Mouse (Mus musculus) embryonic fibroblast, embryonic 13.5 days (primary cell): ENCODE results near the gene Mrps7. TPM values are rescaled to one million over a fixed set of nuclear protein-coding genes. Genes with fewer than 3 reads are reported as not detected.

ENCODE experiments used
- H3K27ac ChIP-seq: 2 replicates; pipeline ENCODE4 v1.5.1; 2012; ENCODE audit warnings: low read length, control low read depth, inconsistent platforms; ENCODE audit not compliant: insufficient read depth
- H3K4me1 ChIP-seq: 2 replicates; pipeline ENCODE4 v1.6.1; 2011; ENCODE audit warnings: low read length; ENCODE audit not compliant: control insufficient read depth, insufficient read depth
- H3K4me3 ChIP-seq: 2 replicates; pipeline ENCODE4 v1.5.1; 2011; ENCODE audit warnings: mild to moderate bottlenecking, control low read depth, low read length; ENCODE audit not compliant: insufficient read depth
- CTCF ChIP-seq: IDR thresholded peaks from 2 replicates; pipeline ENCODE4 v1.5.1; 2011; ENCODE audit warnings: mild to moderate bottlenecking, control low read depth, low read length, moderate library complexity, borderline replicate concordance; ENCODE audit not compliant: insufficient read depth
- POLR2A ChIP-seq: IDR thresholded peaks from 2 replicates; pipeline ENCODE4 v1.6.1; 2011; ENCODE audit warnings: low read depth, mild to moderate bottlenecking, control low read depth, low read length, moderate library complexity
- polyA plus RNA-seq: library from polyadenylated mRNA; stranded (reverse); fragments of >200 nt; gene quantifications from 2 replicates; pipeline ENCODE4 v1.2.4, GENCODE M21; 2011; ENCODE audit warnings: low read depth; ENCODE audit not compliant: missing spikeins, insufficient read length

Mrps7 gene
- polyA plus RNA-seq, 1 experiment, result 31.0 TPM

DNA sequence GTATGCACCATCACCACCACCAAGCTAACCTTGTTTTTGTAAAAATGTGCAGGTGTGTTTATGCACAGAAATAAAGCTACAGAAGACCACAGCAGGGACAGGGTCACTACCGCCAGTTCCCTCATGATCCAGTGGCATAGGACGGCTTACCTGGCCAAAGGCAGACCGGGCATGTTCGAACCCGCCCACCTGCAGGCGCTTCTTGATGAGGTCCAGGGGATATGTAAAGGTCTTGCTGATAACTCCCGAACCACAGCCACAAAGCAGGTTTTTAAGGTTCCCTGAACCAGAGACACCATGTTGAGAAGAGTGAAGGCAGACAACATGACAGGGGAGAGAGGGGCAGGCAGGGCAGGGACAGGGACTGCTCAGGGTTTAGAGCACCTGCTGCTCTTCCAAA lies 12.6 kb downstream of the Mrps7 start:
- H3K4me3 ChIP-seq, result no peak overlapping the region
- H3K27ac ChIP-seq, result no peak overlapping the region
- no peaks in the 10 kb centered on the region for H3K4me1 ChIP-seq
- TF ChIP-seq POLR2A, result no peak
- no peak for TF ChIP-seq CTCF

DNA sequence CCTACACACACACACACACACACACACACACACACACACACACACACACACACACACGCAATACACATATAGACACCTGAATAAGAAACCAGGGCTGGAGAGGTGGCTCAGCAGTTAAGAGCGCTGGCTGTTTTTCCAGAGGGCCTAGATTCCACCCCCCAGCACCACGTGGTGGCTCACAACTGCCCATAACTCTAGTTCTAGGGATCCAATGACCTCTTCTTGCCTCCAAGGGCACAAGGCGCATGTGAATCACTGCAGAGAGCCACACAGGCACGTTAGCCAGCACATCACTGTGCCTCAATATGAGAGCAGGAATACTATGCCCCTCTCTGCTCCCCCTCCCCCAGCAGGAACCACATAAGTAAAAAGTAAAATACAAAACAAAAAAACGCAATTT lies 13.2 kb downstream of the Mrps7 start:
- Histone ChIP-seq H3K27ac (no peak overlapping the region), H3K4me1 (no peaks in the 10 kb centered on the region), H3K4me3 (no peak overlapping the region)
- TF ChIP-seq CTCF (no peak), POLR2A (no peak)

GRCm38 (mm10) chr11:115618001-115618400 lies 14.3 kb downstream of the Mrps7 start:
- no peak overlapping the region for H3K27ac ChIP-seq
- TF ChIP-seq POLR2A (no peak), CTCF (no peak)
- no peak overlapping the region for H3K4me3 ChIP-seq
- no peaks in the 10 kb centered on the region for H3K4me1 ChIP-seq

GRCm38 (mm10) chr11:115618732-115619516 lies 15.2 kb downstream of the Mrps7 start:
- Histone ChIP-seq H3K27ac (no peak overlapping the region), H3K4me1 (no peaks in the 10 kb centered on the region)
- no peak for TF ChIP-seq POLR2A
- no peak for TF ChIP-seq CTCF

DNA sequence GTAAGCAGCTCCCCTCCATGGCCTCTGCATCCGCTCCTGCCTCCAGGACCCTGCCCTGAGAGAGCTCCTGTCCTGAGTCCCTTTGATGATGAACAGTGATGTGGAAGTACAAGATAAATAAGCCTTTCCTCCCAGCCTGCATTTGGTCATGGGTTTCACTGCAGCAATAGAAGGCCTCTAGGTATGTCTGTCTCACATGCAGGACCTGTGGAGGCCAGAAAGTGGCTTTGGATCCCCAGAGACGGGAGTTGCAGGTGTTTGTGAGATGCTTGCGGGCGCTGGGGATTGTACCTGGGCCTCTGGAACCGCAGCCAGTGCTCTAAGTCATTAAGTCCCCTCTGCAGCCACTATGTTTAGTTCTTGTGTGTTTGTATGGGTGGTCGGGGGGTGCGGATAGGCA lies 16.2 kb downstream of the Mrps7 start:
- no peak overlapping the region for H3K27ac ChIP-seq
- no peaks in the 10 kb centered on the region for H3K4me1 ChIP-seq
- TF ChIP-seq CTCF (no peak), POLR2A (no peak)
- no peak overlapping the region for H3K4me3 ChIP-seq

More at GRCm38 (mm10) chr11:115618732-115619516, 15.2 kb downstream of the Mrps7 start:
- no peak overlapping the region for H3K4me3 ChIP-seq

DNA sequence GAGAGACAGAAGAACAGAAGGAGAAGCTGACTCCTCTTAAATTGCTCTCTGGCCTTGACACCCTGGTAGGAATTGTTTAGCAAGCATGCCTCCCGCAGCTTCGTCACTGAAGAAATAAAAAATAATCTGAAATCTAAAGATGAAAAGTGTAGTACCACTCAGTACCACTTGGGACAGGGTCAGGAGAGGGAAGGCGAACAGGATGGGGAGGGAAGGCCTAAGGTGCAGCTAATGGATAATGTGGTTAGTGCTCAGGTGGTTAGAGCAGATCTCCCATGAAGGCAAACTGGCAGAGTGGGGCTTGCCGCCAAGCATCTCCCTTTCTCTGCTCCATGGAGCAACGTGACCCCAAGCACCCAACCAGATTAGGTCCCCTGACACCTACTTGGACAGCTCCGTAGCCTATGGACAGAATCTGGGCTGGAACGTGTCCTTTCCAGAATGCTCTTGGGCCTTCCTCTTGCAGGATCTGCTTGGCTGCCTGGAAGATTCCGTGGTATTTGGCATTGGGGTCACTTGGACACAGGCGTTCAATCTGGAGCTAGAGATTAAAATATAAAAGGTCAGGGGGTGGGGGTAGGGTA lies 19.9 kb downstream of the Mrps7 start:
- Histone ChIP-seq H3K4me3 (no peak overlapping the region), H3K27ac (no peak overlapping the region), H3K4me1 (no peaks in the 10 kb centered on the region)
- TF ChIP-seq CTCF (peak; percentile 10; the same call in 1 of the 2 replicates), POLR2A (no peak)

- Histone ChIP-seq H3K4me3 (no peak overlapping the region), H3K27ac (no peak overlapping the region), H3K4me1 (no peaks in the 10 kb centered on the region)
- TF ChIP-seq CTCF (no peak), POLR2A (no peak)
Observed at GRCm38 (mm10) chr11:115625877-115626276, 22.2 kb downstream of the Mrps7 start.

- no peak overlapping the region for H3K27ac ChIP-seq
- H3K4me3 ChIP-seq, result peak overlapping the region; percentile 69
- TF ChIP-seq CTCF (no peak), POLR2A (no peak)
- H3K4me1 ChIP-seq, result no peaks in the 10 kb centered on the region
Observed at GRCm38 (mm10) chr11:115626824-115627616, 23.3 kb downstream of the Mrps7 start.

DNA sequence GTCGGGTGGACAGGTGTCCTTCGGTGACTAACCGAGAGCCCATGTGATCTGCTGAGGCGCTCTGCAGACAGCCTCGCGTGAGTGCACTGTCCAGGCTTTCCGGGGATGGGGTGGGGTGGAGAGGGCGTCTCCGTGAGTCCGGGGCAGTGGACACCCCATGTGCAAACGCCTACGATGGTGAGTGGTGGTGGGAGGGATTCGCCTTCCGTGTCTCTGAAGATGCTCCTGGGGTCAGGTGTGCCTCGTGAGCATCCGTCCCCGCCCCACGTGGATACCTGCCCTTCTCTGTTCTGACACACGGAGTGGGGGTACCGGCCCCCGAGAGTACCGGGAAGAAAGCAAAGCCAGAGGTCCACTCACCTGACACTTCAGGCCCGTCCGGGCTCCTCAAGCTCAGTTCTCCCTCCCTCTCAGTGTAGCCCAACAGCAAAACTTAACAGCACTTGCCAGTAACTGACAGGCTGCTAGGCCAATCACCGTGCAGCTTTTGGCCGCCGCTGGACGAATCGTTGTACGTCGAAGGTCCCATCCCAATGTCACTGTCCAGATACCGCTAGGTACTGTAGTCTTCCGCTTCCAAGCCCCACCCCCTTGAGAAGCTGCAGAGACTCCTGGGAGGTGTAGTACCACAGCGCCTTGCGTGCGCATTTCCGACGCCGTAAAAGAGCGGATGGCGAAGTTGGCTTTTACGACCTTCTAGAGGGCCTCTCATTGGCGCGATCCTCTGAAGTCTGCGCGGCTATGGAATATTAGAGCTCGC lies 24.2 kb downstream of the Mrps7 start, which contains the start of gene Slc25a19:
Gene Slc25a19 (minus strand): TSS at position 591 of the 760 bp plus-strand sequence.
- TF ChIP-seq POLR2A, result peak; percentile 86
- TF ChIP-seq CTCF, result no peak
- Histone ChIP-seq H3K4me1 (no peaks in the 10 kb centered on the region), H3K27ac (no peak within 1 kb of the TSS), H3K4me3 (peak within 1 kb of the TSS; percentile 69)
